In the genomic region with DNA sequence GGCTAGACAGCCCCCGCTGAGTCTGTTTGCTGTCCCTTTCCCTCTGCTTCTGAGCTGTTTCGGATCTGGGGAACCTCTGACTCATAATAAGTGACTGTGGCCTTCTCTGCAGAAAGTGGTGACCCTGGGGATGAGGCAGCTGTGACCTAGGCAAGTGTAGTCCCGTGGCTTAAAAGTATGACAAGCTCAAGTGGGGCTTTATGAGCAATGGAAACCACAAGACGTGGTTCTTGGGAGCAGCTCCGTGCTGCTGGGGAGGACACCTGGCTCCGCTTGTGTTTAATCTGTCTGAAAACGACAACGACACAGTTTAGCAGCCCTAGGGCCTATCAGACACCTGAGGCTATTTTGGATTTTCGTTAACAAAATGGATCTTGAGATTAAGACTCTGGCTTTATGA, we compare ENCODE assay signal across 27 mouse cellular contexts.
DNase-seq lines count a peak whose midpoint lies in the region; ATAC-seq and TF ChIP-seq lines count a peak whose summit lies in the region.
"Had no signal": no experiment of that assay in that cellular context is flagged by ENCODE, and none has a peak within 500 bp of the region (broad histone marks: within the 10 kb centered on the region; RNA-seq: fewer than 3 reads in every experiment).

No protein-coding gene starts in this region.

- TF ChIP-seq RAD21 in CH12.LX (IDR thresholded peaks at IDR 0.05; ENCODE audit: low read depth, low read length): peak; percentile 0

- no peak overlapping the region for H3K27ac ChIP-seq in CH12.LX (ENCODE audit: insufficient read depth, low read depth)
- H3K27ac ChIP-seq in kidney, embryonic 16.5 days (ENCODE audit: low read length): no peak overlapping the region
- H3K27ac ChIP-seq in forebrain, embryonic 14.5 days (ENCODE audit: low read depth, low read length): no peak overlapping the region
- H3K27ac ChIP-seq: embryonic facial prominence, embryonic 12.5 days; forebrain, embryonic 15.5 days; hindbrain, postnatal 0 days; intestine, embryonic 15.5 days; kidney, postnatal 0 days; liver, embryonic 12.5 days; midbrain, embryonic 13.5 days; neural tube, embryonic 15.5 days; stomach, postnatal 0 days had no signal

- 0 out of 2 replicates have a peak overlapping the region, but pooled peaks have one; percentile 38 for H3K4me2 ChIP-seq in CH12.LX (ENCODE audit: insufficient read depth, low read depth, poor library complexity, severe bottlenecking)
- no peak overlapping the region for H3K4me2 ChIP-seq in kidney, embryonic 16.5 days (replicated peaks; ENCODE audit: low read depth, low read length)
- no peak overlapping the region for H3K4me2 ChIP-seq in forebrain, embryonic 14.5 days (ENCODE audit: low read length)
- H3K4me2 ChIP-seq: embryonic facial prominence, embryonic 12.5 days; forebrain, embryonic 15.5 days; intestine, embryonic 15.5 days; liver, embryonic 12.5 days; midbrain, embryonic 13.5 days; neural tube, embryonic 15.5 days had no signal

- H3K4me1 ChIP-seq in CH12.LX (ENCODE audit: control insufficient read depth in 1 of 2, insufficient read depth in 2 of 2): peaks cover 4 to 20% of the 10 kb centered on the region in 2 experiments
- H3K4me1 ChIP-seq in kidney, embryonic 16.5 days (ENCODE audit: insufficient read depth, low read length): no peaks in the 10 kb centered on the region
- H3K4me1 ChIP-seq in forebrain, embryonic 14.5 days (ENCODE audit: control insufficient read depth, insufficient read depth, low read length): no peaks in the 10 kb centered on the region
- H3K4me1 ChIP-seq: embryonic facial prominence, embryonic 12.5 days; forebrain, embryonic 15.5 days; intestine, embryonic 15.5 days; liver, embryonic 12.5 days; midbrain, embryonic 13.5 days; neural tube, embryonic 15.5 days had no signal

- DNase-seq in 416B (ENCODE audit: low read depth): peak; percentile 2
- DNase-seq in CH12.LX (ENCODE audit: extremely low read depth): peak; percentile 86
- peak; percentile 24 to 55 for DNase-seq in adrenal gland, postnatal 36 days
- peak; percentile 54 to 58 for DNase-seq in thymus, postnatal 10 days (ENCODE audit: low spot score in 2 of 2)
- DNase-seq in forebrain, embryonic 14.5 days (ENCODE audit: low spot score): no peak
- no peak for DNase-seq in cerebellum, postnatal 36 days
- DNase-seq in kidney, postnatal 36 days: no peak
- DNase-seq: B cell, adult 2 months; cerebellum, adult 8-10 months; embryo, embryonic 11 days; kidney, adult 2 months; layer of hippocampus, postnatal 36 days; left cerebral cortex, postnatal 4 days; liver, postnatal 0 days; lung, postnatal 4 days; right cerebral cortex, postnatal 25 days had no signal

- in situ Hi-C loops in CH12.LX (cut with MboI; ENCODE audit: low pct_ligation_motif_present, low pct_unique_long_range_greater_than_20kb, low sequenced_read_pairs): loop anchor here (5.0 kb wide), 1 partner anchor 83 kb away; no protein-coding TSS in a partner anchor

- H3K9me3 ChIP-seq in CH12.LX (replicated peaks; ENCODE audit: low read length): peaks cover 15% of the 10 kb centered on the region
- H3K9me3 ChIP-seq in kidney, embryonic 16.5 days (ENCODE audit: low read length): no peaks in the 10 kb centered on the region
- no peaks in the 10 kb centered on the region for H3K9me3 ChIP-seq in forebrain, embryonic 14.5 days (replicated peaks; ENCODE audit: control insufficient read depth, low read length)
- H3K9me3 ChIP-seq: embryonic facial prominence, embryonic 12.5 days; forebrain, embryonic 15.5 days; intestine, embryonic 15.5 days; liver, embryonic 12.5 days; midbrain, embryonic 13.5 days; neural tube, embryonic 15.5 days had no signal

- peak; percentile 87 for TF ChIP-seq EP300 in CH12.LX (IDR thresholded peaks at IDR 0.05; ENCODE audit: low read length)

- no peak for ATAC-seq in kidney, embryonic 16.5 days (ENCODE audit: low FRiP score, low TSS enrichment)
- ATAC-seq in forebrain, embryonic 14.5 days: no peak
- ATAC-seq: forebrain, embryonic 15.5 days; hindbrain, postnatal 0 days; intestine, embryonic 15.5 days; liver, embryonic 12.5 days; liver, postnatal 0 days; midbrain, embryonic 13.5 days had no signal

- no peaks in the 10 kb centered on the region for H3K79me2 ChIP-seq in CH12.LX (replicated peaks; ENCODE audit: control insufficient read depth, extremely low read depth, insufficient read depth, poor library complexity, severe bottlenecking)

- 87% methylated on average over 9 of the region's 9 CpGs for WGBS in kidney, embryonic 16.5 days
- WGBS in forebrain, embryonic 14.5 days: 88% methylated on average over 9 of the region's 9 CpGs

- no peak overlapping the region for H3K9ac ChIP-seq in CH12.LX (ENCODE audit: insufficient read depth, low read depth)
- no peak overlapping the region for H3K9ac ChIP-seq in kidney, embryonic 16.5 days (replicated peaks; ENCODE audit: low read length)
- H3K9ac ChIP-seq in forebrain, embryonic 14.5 days (ENCODE audit: low read length): no peak overlapping the region
- H3K9ac ChIP-seq: embryonic facial prominence, embryonic 12.5 days; forebrain, embryonic 15.5 days; intestine, embryonic 15.5 days; liver, embryonic 12.5 days; liver, postnatal 0 days; midbrain, embryonic 13.5 days; neural tube, embryonic 15.5 days had no signal

- H3K4me3 ChIP-seq in CH12.LX (replicated peaks in 1 of 3; ENCODE audit: low read depth in 2 of 3, low read length in 2 of 3, poor library complexity in 1 of 3): no peak overlapping the region
- H3K4me3 ChIP-seq in kidney, embryonic 16.5 days (ENCODE audit: low read length): no peak overlapping the region
- H3K4me3 ChIP-seq in forebrain, embryonic 14.5 days (ENCODE audit: low read depth, low read length): no peak overlapping the region
- H3K4me3 ChIP-seq: embryonic facial prominence, embryonic 12.5 days; forebrain, embryonic 15.5 days; intestine, embryonic 15.5 days; liver, embryonic 12.5 days; midbrain, embryonic 13.5 days; neural tube, embryonic 15.5 days had no signal

- no peaks in the 10 kb centered on the region for H3K36me3 ChIP-seq in CH12.LX (replicated peaks in 1 of 2; ENCODE audit: control insufficient read depth in 1 of 2, insufficient read depth in 1 of 2, low read length in 1 of 2)
- no peaks in the 10 kb centered on the region for H3K36me3 ChIP-seq in kidney, embryonic 16.5 days (ENCODE audit: insufficient read depth, low read length)
- H3K36me3 ChIP-seq in forebrain, embryonic 14.5 days (ENCODE audit: control insufficient read depth, insufficient read depth, low read length): no peaks in the 10 kb centered on the region
- H3K36me3 ChIP-seq: embryonic facial prominence, embryonic 12.5 days; forebrain, embryonic 15.5 days; G1E; intestine, embryonic 15.5 days; liver, embryonic 12.5 days; midbrain, embryonic 13.5 days; neural tube, embryonic 15.5 days had no signal

- no peaks in the 10 kb centered on the region for H3K27me3 ChIP-seq in CH12.LX (replicated peaks)
- H3K27me3 ChIP-seq in kidney, embryonic 16.5 days (ENCODE audit: insufficient read depth, low read length): no peaks in the 10 kb centered on the region
- no peaks in the 10 kb centered on the region for H3K27me3 ChIP-seq in forebrain, embryonic 14.5 days (replicated peaks; ENCODE audit: control insufficient read depth, insufficient read depth, low read length)
- H3K27me3 ChIP-seq: embryonic facial prominence, embryonic 12.5 days; forebrain, embryonic 15.5 days; intestine, embryonic 15.5 days; liver, embryonic 12.5 days; midbrain, embryonic 13.5 days; neural tube, embryonic 15.5 days had no signal

- TF ChIP-seq CTCF in CH12.LX (conservative IDR thresholded peaks at IDR 0.05 in 1 of 2, IDR thresholded peaks at IDR 0.05 in 1 of 2; ENCODE audit: low read depth in 2 of 2, low read length in 2 of 2): no peak

- dilution Hi-C loops in CH12.LX (cut with MboI; ENCODE audit: extremely low pct_ligation_motif_present, extremely low pct_unique_long_range_greater_than_20kb, low sequenced_read_pairs): no loop called here

- TF ChIP-seq POLR2A in CH12.LX (IDR thresholded peaks at IDR 0.05; ENCODE audit: low read depth, low read length): no peak

TF ChIP-seq in CH12.LX, 34 proteins besides CTCF, POLR2A, EP300 and RAD21:
- no peak for TF ChIP-seq NRF1 (IDR thresholded peaks at IDR 0.05; ENCODE audit: low read depth, low read length)
- TF ChIP-seq UBTF (IDR thresholded peaks at IDR 0.05; ENCODE audit: low read depth, low read length): peak; percentile 47; the same call in 1 of the 2 replicates
- TF ChIP-seq JUN (IDR thresholded peaks at IDR 0.05; ENCODE audit: insufficient read depth, low read depth, low read length): no peak; the same call in 1 of the 2 replicates
- TF ChIP-seq CHD1 (IDR thresholded peaks at IDR 0.05; ENCODE audit: low read depth, low read length): 0 out of 2 replicates have a peak, but pooled peaks have one; percentile 55
- TF ChIP-seq MAX (IDR thresholded peaks at IDR 0.05; ENCODE audit: low read length): peak; percentile 71
- peak; percentile 66; the same call in 1 of the 2 replicates for TF ChIP-seq SIN3A (IDR thresholded peaks at IDR 0.05; ENCODE audit: low read length)
- TF ChIP-seq ETS1 (conservative IDR thresholded peaks at IDR 0.05; ENCODE audit: low read depth, low read length): peak; percentile 99
- 0 out of 2 replicates have a peak, but pooled peaks have one; percentile 10 for TF ChIP-seq SMC3 (IDR thresholded peaks at IDR 0.05; ENCODE audit: low read depth, low read length)
- TF ChIP-seq MEF2A (IDR thresholded peaks at IDR 0.05; ENCODE audit: borderline replicate concordance, low read depth, low read length): peak; percentile 77
- peak; percentile 85 for TF ChIP-seq MAZ (IDR thresholded peaks at IDR 0.05; ENCODE audit: low read depth, low read length)
- TF ChIP-seq TBP (conservative IDR thresholded peaks at IDR 0.05; ENCODE audit: low read depth, low read length): no peak
- no peak for TF ChIP-seq MYC (IDR thresholded peaks at IDR 0.05; ENCODE audit: low read depth, low read length)
- TF ChIP-seq BHLHE40 (IDR thresholded peaks at IDR 0.05; ENCODE audit: low read depth, low read length): peak; percentile 97
- 0 out of 2 replicates have a peak, but pooled peaks have one; percentile 60 for TF ChIP-seq MXI1 (IDR thresholded peaks at IDR 0.05; ENCODE audit: low read depth, low read length)
- peak; percentile 58 for TF ChIP-seq CHD2 (IDR thresholded peaks at IDR 0.05; ENCODE audit: low read length)
- peak; percentile 58; the same call in 1 of the 2 replicates for TF ChIP-seq MAFK (IDR thresholded peaks at IDR 0.05; ENCODE audit: insufficient replicate concordance, low read length)
- TF ChIP-seq HCFC1 (IDR thresholded peaks at IDR 0.05; ENCODE audit: low read depth, low read length): no peak
- TF ChIP-seq TCF12 (IDR thresholded peaks at IDR 0.05; ENCODE audit: low read depth, low read length): peak; percentile 84
- no peak for TF ChIP-seq PAX5 (IDR thresholded peaks at IDR 0.05; ENCODE audit: low read length)
- TF ChIP-seq IRF4 (IDR thresholded peaks at IDR 0.05; ENCODE audit: low read depth, low read length): peak; percentile 80
- TF ChIP-seq RCOR1 (conservative IDR thresholded peaks at IDR 0.05; ENCODE audit: low read depth, low read length): 0 out of 2 replicates have a peak, but pooled peaks have one; percentile 52
- TF ChIP-seq JUND (conservative IDR thresholded peaks at IDR 0.05; ENCODE audit: low read depth, low read length): peak; percentile 40; the same call in 1 of the 2 replicates
TF ChIP-seq in CH12.LX: peak in this region for 16.

Comparison
In these comparisons a context has a peak if more than half of its experiments do, and no peak if none do; other contexts are left out.
1. DNase-seq: peak in 416B (single experiment), CH12.LX (single experiment), adrenal gland, postnatal 36 days (2 of 2) and thymus, postnatal 10 days (2 of 2); none in forebrain, embryonic 14.5 days (single experiment), cerebellum, postnatal 36 days (0 of 2) and kidney, postnatal 36 days (0 of 2).